Mouse (Mus musculus) myocyte (in vitro differentiated cells): ENCODE data around the gene Mtcl1.

Experiments used
- MYOD1 ChIP-seq, 3 experiments: IDR thresholded peaks; one replicate each; pipeline ENCODE4 v1.6.1; 2011; ENCODE audit warnings: control low read depth in 2 of 3, low read depth in 2 of 3, mild to moderate bottlenecking in 2 of 3, moderate library complexity in 1 of 3; ENCODE audit not compliant: insufficient read length in 2 of 3, control insufficient read depth in 1 of 3
- POLR2A ChIP-seq: IDR thresholded peaks from one replicate; pipeline ENCODE4 v1.6.1; 2011; ENCODE audit warnings: low read depth, mild to moderate bottlenecking, control low read depth, moderate library complexity; ENCODE audit not compliant: insufficient read length

DNA sequence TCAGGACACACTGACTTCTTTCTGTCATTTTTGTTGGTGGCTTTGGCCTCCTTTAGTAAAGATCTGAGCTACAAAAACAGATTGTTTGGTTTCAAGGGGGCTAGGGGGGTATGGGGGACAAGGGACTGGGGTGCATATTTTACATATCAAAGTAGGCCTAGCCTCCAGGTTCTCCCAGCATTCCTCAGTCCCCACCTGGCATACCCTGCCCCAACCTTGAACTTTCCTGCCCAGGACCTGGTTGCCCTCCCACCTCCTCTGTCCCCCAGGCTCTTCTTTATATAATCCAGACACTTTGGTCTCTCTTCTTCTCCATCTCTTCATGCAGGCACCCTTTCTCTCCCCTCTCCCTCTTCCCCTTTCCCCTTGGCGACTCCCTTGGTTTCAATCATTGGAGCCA lies 23.7 kb upstream of the Mtcl1 start:
- TF ChIP-seq POLR2A: no peak
- TF ChIP-seq MYOD1 (IDR thresholded peaks at IDR 0.05; ENCODE audit: control insufficient read depth in 1 of 3, insufficient read length in 2 of 3, low read depth in 2 of 3): no peak
